Mouse (Mus musculus) kidney, adult 2 months (tissue): ENCODE data around the gene Mgat3.

ENCODE experiments used
- CTCF ChIP-seq: fragments of 200-500 bp; conservative IDR thresholded peaks from 2 replicates; pipeline ENCODE4 v1.5.1; 2011; ENCODE audit warnings: low read depth, mild to moderate bottlenecking, control low read depth, low read length, moderate library complexity, mixed read lengths; ENCODE audit not compliant: insufficient read depth, insufficient read length
- POLR2A ChIP-seq: fragments of 200-500 bp; IDR thresholded peaks from one replicate; pipeline ENCODE4 v1.6.1; 2011; ENCODE audit warnings: low read depth, low read length, control low read depth

GRCm38 (mm10) chr15:80233053-80233452, 59.5 kb downstream of the Mgat3 start:
- TF ChIP-seq POLR2A: no peak
- TF ChIP-seq CTCF: no peak
